Mouse (Mus musculus) heart, embryonic 13.5 days (tissue): ENCODE results near the gene Mfap5. TPM values are rescaled to one million over a fixed set of nuclear protein-coding genes. Genes with fewer than 3 reads are reported as not detected.
A peak's percentile ranks its signal among the peaks of the same experiment; 100 is the strongest.
"Not testable (repeated sequence)": the region's sequence is repeated elsewhere in the genome, so short reads cannot be mapped to it uniquely, and the experiment has no call there.

Source experiments
- ATAC-seq: fragments of 200-750 bp; cut with Nextera tagmentation; 2 replicates; pipeline ENCODE4 v1.8.0; 2017; ENCODE audit warnings: moderate TSS enrichment; ENCODE audit not compliant: insufficient number of reproducible peaks, low FRiP score, low TSS enrichment; ENCODE audit errors: extremely low read depth
- H3K27ac ChIP-seq: fragments of 300-500 bp; sonication (generic); replicated peaks from 2 replicates; pipeline ENCODE4 v1.5.1; 2015; ENCODE audit warnings: moderate library complexity, mild to moderate bottlenecking, inconsistent platforms
- H3K27me3 ChIP-seq: fragments of 300-500 bp; sonication (generic); replicated peaks from 2 replicates; pipeline ENCODE4 v1.6.1; 2015; ENCODE audit warnings: mild to moderate bottlenecking, inconsistent platforms
- H3K36me3 ChIP-seq: fragments of 300-500 bp; sonication (generic); 2 replicates; pipeline ENCODE4 v1.6.1; 2015; ENCODE audit warnings: mild to moderate bottlenecking, inconsistent platforms
- H3K4me1 ChIP-seq: fragments of 300-500 bp; sonication (generic); 2 replicates; pipeline ENCODE4 v1.6.1; 2015; ENCODE audit warnings: inconsistent platforms
- H3K4me2 ChIP-seq: fragments of 300-500 bp; sonication (generic); 2 replicates; pipeline ENCODE4 v1.6.1; 2015; ENCODE audit warnings: inconsistent platforms, mild to moderate bottlenecking, moderate library complexity
- H3K4me3 ChIP-seq: fragments of 300-500 bp; sonication (generic); 2 replicates; pipeline ENCODE4 v1.5.1; 2015; ENCODE audit warnings: moderate library complexity, mild to moderate bottlenecking, inconsistent platforms
- H3K9ac ChIP-seq: fragments of 300-500 bp; sonication (generic); 2 replicates; pipeline ENCODE4 v1.6.1; 2015; ENCODE audit warnings: inconsistent platforms, mild to moderate bottlenecking, moderate library complexity
- H3K9me3 ChIP-seq: fragments of 300-500 bp; sonication (generic); 2 replicates; pipeline ENCODE4 v1.6.1; 2016; ENCODE audit warnings: inconsistent platforms
- WGBS: fragments of 180-500 bp; shearing (Covaris S2); methylation state at CpG from one replicate; pipeline ENCODE4 v1.1.7; 2015; ENCODE audit warnings: mixed read lengths; 5-methylcytosine and 5-hydroxymethylcytosine counted together
- polyA plus RNA-seq: library from polyadenylated mRNA; unstranded; fragments of >200 nt; fragmentation: Nextera tagmentation; extraction: Ambion mirVana; gene quantifications from 2 replicates; pipeline ENCODE4 v1.2.1, GENCODE M21; 2015

Gene Mfap5
- polyA plus RNA-seq, 1 experiment from 2014 or later: 13.7 TPM

DNA sequence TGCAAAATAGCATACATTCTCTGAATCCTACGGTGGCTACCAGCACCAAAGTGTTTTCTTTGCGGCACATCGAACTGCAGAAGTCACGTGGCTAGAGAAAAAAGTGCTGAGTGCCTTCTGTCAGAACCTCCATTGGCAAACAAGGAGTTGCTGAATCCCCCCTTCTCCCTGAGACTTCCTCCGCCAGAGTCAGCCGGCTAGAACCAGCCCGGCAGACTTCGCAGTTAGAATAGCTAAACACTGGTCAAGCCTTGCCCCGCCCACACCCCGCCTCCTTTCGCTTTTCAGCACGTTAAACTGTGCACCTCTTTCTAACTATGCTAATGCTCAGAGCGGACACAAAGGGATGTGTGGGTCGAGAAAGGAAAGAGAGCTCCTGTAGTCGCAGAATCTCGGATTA is 14.1 kb upstream of the Mfap5 start:
- Histone ChIP-seq H3K36me3 (no peaks in the 10 kb centered on the region), H3K27ac (peak overlapping the region; percentile 66), H3K9me3 (no peaks in the 10 kb centered on the region), H3K4me2 (peak overlapping the region; percentile 81), H3K4me1 (peaks cover 39% of the 10 kb centered on the region), H3K4me3 (peak overlapping the region; percentile 54), H3K27me3 (peaks cover 28% of the 10 kb centered on the region), H3K9ac (peak overlapping the region; percentile 76)
- WGBS: under 1% methylated on average over 16 of the region's 16 CpGs
- ATAC-seq: peak; percentile 62

DNA sequence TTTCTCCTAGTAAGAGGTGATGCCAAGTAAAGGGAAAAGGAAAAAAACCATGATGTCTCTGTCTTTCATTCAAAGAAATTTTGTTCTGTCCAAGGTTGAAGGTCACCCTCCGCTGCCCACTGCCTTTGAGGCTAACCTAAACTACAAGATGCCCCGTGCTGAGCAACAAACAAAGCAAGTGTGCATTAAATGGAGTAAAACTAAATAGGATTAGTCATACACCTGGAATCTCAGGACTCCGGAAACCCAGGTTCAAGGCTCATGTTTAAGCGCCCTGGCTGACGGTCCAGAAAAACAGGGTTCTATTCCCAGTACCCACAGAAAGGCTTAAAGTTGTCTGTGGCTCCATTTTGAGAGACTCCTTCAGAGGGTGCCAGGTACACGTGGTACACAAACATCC is 13.2 kb upstream of the Mfap5 start:
- ATAC-seq: no peak
- no peak overlapping the region for H3K27ac ChIP-seq
- H3K27me3 ChIP-seq: peaks cover 18% of the 10 kb centered on the region
- H3K9ac ChIP-seq: no peak overlapping the region
- H3K4me2 ChIP-seq: peak overlapping the region; percentile 81; the same call in 1 of the 2 replicates
- no peak overlapping the region for H3K4me3 ChIP-seq
- no peaks in the 10 kb centered on the region for H3K9me3 ChIP-seq
- peaks cover 39% of the 10 kb centered on the region for H3K4me1 ChIP-seq
- 28% methylated on average over 6 of the region's 6 CpGs for WGBS
- H3K36me3 ChIP-seq: no peaks in the 10 kb centered on the region

DNA sequence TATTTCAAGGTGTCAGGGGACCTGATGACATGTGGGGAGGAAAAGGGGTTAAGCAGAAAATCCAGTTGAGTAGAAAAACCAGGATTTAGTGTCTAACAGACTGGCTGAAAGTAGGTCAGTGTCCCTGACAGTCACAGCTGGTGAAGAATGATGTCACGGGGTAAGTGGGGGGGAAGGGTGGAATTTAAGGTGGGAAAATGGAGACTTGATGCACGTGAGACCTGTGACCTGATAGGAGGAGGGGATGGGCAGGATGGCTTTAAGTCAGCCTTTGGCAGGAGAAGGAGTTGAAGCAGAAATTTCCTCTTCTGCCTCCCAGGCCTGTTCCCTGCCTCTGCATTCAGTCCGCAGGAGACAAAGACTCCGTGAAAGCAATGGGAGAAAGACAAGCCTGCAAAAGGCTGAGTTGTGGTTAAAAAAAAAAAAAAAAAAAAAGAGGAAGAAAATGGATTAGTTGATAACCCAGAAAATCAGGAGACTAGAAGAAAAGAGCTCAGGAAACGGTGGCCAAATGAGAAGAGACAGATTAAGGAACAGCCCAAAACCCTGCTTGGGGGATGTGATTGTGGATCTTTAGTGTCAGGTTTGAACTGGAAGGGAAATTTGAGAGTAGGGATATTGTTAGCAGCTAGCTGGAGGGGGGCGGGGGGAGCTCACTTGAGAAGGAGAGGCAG is 11.7 kb upstream of the Mfap5 start:
- Histone ChIP-seq H3K36me3 (no peaks in the 10 kb centered on the region), H3K4me3 (no peak overlapping the region), H3K4me1 (peaks cover 39% of the 10 kb centered on the region), H3K9me3 (no peaks in the 10 kb centered on the region), H3K4me2 (no peak overlapping the region), H3K9ac (no peak overlapping the region), H3K27ac (no peak overlapping the region), H3K27me3 (peaks cover 10% of the 10 kb centered on the region)
- ATAC-seq: no peak
- 44% methylated on average over 6 of the region's 6 CpGs for WGBS

DNA sequence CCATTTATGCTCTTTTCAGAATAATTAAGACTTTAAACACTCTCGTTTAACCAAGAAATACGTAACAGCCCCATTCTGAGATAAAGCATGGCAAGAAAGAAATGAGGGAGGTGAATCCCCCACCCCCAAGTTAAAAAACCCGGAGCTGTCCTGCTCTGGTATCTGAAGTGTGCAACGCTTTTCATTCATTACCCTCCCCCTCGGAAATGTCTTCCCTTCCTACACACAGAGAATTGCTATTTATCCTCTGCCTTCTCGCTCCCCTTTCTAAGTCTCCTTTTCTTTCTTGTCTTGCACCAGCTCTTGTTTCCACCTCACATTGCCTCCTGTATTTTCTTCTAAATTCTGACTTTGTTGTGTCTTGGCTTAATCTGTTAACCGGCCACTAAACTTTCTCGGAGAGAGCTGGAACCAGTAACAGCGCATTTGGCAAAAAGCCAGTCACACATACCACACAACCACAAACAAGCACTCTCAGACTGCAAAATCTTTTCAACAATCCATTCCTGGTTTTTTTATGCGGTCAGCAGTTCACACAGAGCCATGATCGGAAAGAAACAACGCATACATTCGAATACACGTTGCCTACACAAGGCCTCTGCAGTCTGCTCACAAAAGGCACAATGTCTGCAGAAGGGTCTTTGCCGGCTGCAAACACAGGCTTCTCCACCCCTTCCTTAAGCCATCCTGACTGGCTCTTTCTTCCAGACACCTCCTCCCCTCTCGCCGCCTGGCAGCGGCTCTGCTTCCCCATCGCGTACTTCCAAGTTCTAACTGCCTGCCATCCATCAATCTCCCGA is 10.4 kb upstream of the Mfap5 start:
- peak overlapping the region; percentile 71 for H3K9ac ChIP-seq
- no peaks in the 10 kb centered on the region for H3K9me3 ChIP-seq
- no peak for ATAC-seq
- no peaks in the 10 kb centered on the region for H3K36me3 ChIP-seq
- H3K4me1 ChIP-seq: peaks cover 39% of the 10 kb centered on the region
- H3K4me2 ChIP-seq: peak overlapping the region; percentile 68
- H3K27me3 ChIP-seq: peaks cover 6% of the 10 kb centered on the region; the same call in 1 of the 2 replicates
- peak overlapping the region; percentile 84 for H3K27ac ChIP-seq
- WGBS: 7% methylated on average over 21 of the region's 21 CpGs
- peak overlapping the region; percentile 38 for H3K4me3 ChIP-seq

DNA sequence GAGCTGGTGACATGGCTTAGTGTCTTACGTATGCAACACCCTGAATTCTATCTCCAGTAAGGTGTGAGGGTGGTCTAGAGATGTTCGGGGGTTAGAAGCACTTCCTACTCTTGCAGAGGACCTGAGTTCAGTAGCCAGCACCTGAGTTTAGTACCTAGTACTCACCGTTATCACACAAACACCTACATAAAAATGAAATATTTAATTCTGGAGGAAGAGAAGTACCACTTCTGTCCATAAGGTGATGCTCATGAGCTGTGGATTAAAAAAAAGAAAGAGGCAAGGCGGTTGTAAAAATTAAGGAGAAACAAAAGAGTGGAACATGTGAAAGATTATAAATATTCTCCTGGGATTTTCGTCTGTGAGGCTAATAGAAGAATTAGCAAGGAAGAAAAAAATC is 9.1 kb upstream of the Mfap5 start:
- Histone ChIP-seq H3K9ac (no peak overlapping the region), H3K27ac (peak overlapping the region; percentile 84), H3K36me3 (no peaks in the 10 kb centered on the region), H3K4me3 (no peak overlapping the region), H3K27me3 (peaks cover 6% of the 10 kb centered on the region; the same call in 1 of the 2 replicates), H3K9me3 (no peaks in the 10 kb centered on the region), H3K4me1 (peaks cover 34% of the 10 kb centered on the region), H3K4me2 (peak overlapping the region; percentile 68)
- WGBS: 27% methylated on average over 5 of the region's 5 CpGs
- ATAC-seq: no peak

GRCm38 (mm10) chr6:122498661-122499060 is 7.0 kb upstream of the Mfap5 start, which contains the start of gene Rimklb:
Rimklb (minus strand) TSS chr6:122498761.
- Histone ChIP-seq H3K9ac (no peak within 1 kb of the TSS), H3K27me3 (0 out of 2 replicates have a peak, but pooled peaks cover 6% of the 10 kb centered on the region), H3K4me1 (peaks cover 24% of the 10 kb centered on the region), H3K4me3 (no peak within 1 kb of the TSS), H3K9me3 (no peaks in the 10 kb centered on the region), H3K27ac (no peak within 1 kb of the TSS), H3K36me3 (no peaks in the 10 kb centered on the region), H3K4me2 (no peak within 1 kb of the TSS)
- no peak for ATAC-seq
- 66% methylated on average over 5 of the region's 5 CpGs for WGBS

GRCm38 (mm10) chr6:122505041-122505440 is 604 bp upstream of the Mfap5 start:
- Histone ChIP-seq H3K36me3 (no peaks in the 10 kb centered on the region), H3K4me1 (no peaks in the 10 kb centered on the region), H3K9me3 (no peaks in the 10 kb centered on the region), H3K4me2 (no peak overlapping the region), H3K4me3 (no peak overlapping the region), H3K27ac (no peak overlapping the region), H3K9ac (no peak overlapping the region), H3K27me3 (no peaks in the 10 kb centered on the region)
- WGBS: 67% methylated on average over 4 of the region's 4 CpGs
- ATAC-seq: no peak

DNA sequence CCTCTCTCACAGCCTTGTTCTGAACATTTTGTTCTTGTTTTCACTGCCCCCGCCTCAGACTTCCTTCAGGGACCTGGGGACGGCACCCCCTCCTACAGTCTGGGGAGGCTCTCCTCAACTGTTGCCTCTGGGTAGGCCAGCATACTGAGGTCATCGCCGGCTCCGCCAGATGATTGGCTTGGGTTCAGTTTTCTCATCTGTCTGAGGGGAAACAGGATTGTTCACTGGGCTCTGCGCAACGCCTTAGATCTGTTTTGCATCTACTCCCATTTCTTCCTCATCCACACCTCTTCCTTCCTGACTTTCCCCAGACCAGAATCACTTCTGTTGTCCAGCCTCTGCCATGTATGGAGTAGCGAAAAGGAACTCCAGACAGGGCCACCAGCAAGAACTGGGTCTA is 2.8 kb downstream of the Mfap5 start:
- H3K9ac ChIP-seq: no peak overlapping the region
- H3K27ac ChIP-seq: peak overlapping the region; percentile 56
- no peaks in the 10 kb centered on the region for H3K36me3 ChIP-seq
- peaks cover 5% of the 10 kb centered on the region; the same call in 1 of the 2 replicates for H3K4me1 ChIP-seq
- WGBS: 57% methylated on average over 8 of the region's 8 CpGs
- no peaks in the 10 kb centered on the region for H3K27me3 ChIP-seq
- ATAC-seq: no peak; the same call in 1 of the 2 replicates
- H3K9me3 ChIP-seq: no peaks in the 10 kb centered on the region
- no peak overlapping the region for H3K4me2 ChIP-seq
- no peak overlapping the region for H3K4me3 ChIP-seq

- H3K4me2 ChIP-seq: peak overlapping the region; percentile 30
- no peak overlapping the region for H3K27ac ChIP-seq
- ATAC-seq: no peak
- peaks cover 5% of the 10 kb centered on the region; the same call in 1 of the 2 replicates for H3K4me1 ChIP-seq
- H3K27me3 ChIP-seq: no peaks in the 10 kb centered on the region
- H3K36me3 ChIP-seq: no peaks in the 10 kb centered on the region
- WGBS: 38% methylated on average over 12 of the region's 12 CpGs
- 0 out of 2 replicates have a peak overlapping the region, but pooled peaks have one; percentile 5 for H3K9ac ChIP-seq
- peak overlapping the region; percentile 4; the same call in 1 of the 2 replicates for H3K4me3 ChIP-seq
- H3K9me3 ChIP-seq: no peaks in the 10 kb centered on the region
These were observed 7.6 kb downstream of the Mfap5 start for GRCm38 (mm10) chr6:122512914-122513878.

GRCm38 (mm10) chr6:122514312-122514711 is 8.7 kb downstream of the Mfap5 start:
- Histone ChIP-seq H3K4me3 (no peak overlapping the region), H3K36me3 (no peaks in the 10 kb centered on the region), H3K4me1 (peaks cover 5% of the 10 kb centered on the region; the same call in 1 of the 2 replicates), H3K9me3 (no peaks in the 10 kb centered on the region), H3K4me2 (peak overlapping the region; percentile 30), H3K9ac (no peak overlapping the region), H3K27me3 (no peaks in the 10 kb centered on the region), H3K27ac (no peak overlapping the region)
- 74% methylated on average over 3 of the region's 3 CpGs for WGBS
- no peak for ATAC-seq

GRCm38 (mm10) chr6:122515762-122516161 is 10.1 kb downstream of the Mfap5 start:
- H3K36me3 ChIP-seq, H3K27ac ChIP-seq, ATAC-seq, H3K4me1 ChIP-seq, H3K9me3 ChIP-seq, H3K27me3 ChIP-seq, H3K9ac ChIP-seq, H3K4me2 ChIP-seq, H3K4me3 ChIP-seq: not testable (repeated sequence)
- WGBS: 76% methylated on average over 2 of the region's 2 CpGs
